Mouse (Mus musculus) kidney, postnatal 4 days (tissue): Measurements from ENCODE around the gene Ppm1b.

Experiments
- DNase-seq, 2 experiments: peaks; one replicate each; pipeline ENCODE4 v3.0.0; 2021; ENCODE audit warnings: mixed read lengths in 2 of 2

Ppm1b gene

GRCm38 (mm10) chr17:84958411-84958911 is 1.9 kb downstream of the Ppm1b start:
- DNase-seq: peak in 1 of 2 experiments; percentile 44

DNA sequence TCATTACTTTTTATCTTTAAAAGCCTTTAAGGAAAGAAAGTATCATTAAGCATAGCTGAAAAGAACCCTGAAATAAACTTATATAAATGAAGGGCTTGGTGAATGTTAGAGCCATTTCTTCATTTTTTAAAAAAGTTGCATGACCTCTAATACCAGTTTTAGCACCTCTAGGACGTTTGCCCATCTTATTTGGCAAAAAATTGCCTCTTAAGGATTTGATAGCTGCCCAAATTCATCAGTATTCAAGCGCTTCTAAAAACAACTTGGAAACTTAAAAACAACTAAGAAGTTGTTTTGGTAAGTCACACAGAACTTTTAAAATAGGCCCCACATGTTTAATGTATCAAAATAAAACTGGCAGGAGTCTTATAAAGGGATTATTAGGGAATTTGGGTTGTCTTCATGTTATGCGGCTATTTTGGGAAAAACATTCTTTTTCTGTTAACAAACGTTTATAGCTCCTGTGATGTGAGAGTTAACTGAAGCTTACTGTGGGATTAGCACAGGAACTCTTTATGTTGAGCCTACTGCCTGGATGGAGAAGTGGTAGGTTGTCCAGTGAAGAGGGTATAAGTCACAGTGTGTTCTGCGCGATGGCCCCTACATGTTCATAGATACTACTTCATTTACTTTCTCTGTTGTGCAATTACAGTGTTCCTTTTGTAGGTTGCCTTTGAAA is 2.6 kb downstream of the Ppm1b start:
- no peak for DNase-seq

DNA sequence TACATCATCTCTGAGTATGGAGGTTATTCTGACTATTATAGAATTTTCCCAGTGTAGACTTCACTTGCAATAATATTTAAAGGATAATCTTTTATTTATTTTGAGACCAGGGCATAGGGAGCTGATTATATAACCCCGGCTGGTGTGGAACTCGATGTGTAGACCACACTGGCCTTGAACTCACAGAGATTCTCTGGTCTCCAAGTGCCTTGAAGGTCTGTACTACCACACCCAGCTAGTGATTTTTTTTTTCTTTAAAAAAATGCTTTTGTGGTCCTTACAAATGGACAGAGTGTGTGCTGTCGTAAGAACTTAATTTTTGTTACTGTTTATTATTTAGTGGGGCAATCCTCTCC is 3.1 kb downstream of the Ppm1b start:
- DNase-seq: no peak

GRCm38 (mm10) chr17:84960136-84960535 is 3.6 kb downstream of the Ppm1b start:
- DNase-seq: peak; percentile 13 to 27

DNA sequence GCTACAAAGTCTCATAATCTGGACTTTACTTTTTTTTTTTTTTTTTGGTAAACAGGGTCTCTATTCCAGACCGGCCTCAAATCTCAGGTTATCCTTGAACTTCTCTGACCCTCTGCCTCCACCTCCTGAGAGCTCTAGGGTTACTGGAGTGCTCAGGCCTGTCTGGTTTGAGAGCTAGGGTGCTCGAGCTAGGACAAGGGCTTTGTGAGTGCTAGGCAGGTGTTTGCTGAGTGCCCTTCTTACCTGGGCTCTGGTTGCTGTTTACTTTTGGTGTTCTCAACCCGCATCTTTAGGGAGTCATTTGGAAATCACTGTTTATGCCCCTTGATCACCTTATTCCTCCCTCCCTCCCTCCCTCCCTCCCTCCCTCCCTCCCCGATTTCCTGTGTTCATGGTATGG is 5.5 kb downstream of the Ppm1b start:
- no peak for DNase-seq

DNA sequence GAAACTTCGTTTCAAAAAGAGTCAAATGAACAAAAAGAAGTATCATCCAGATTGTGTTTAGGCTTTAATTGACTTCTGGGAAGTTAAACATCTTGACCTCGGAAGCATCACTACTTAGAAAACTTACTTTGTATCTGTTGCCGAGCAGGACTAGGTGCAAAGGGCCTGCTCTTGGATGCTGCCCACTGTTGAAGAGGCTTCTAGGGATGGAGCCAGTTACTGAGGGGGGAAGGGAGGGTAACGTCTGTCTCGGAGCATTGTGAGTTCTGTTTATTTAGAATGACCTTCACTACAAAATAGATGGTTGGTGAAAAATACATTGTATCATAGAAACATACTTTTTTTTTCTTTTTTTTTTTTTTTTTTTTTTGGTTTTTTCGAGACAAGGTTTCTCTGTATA is 7.1 kb downstream of the Ppm1b start:
- DNase-seq: no peak

- DNase-seq: no peak
These were observed 9.7 kb downstream of the Ppm1b start for GRCm38 (mm10) chr17:84966231-84966630.

DNA sequence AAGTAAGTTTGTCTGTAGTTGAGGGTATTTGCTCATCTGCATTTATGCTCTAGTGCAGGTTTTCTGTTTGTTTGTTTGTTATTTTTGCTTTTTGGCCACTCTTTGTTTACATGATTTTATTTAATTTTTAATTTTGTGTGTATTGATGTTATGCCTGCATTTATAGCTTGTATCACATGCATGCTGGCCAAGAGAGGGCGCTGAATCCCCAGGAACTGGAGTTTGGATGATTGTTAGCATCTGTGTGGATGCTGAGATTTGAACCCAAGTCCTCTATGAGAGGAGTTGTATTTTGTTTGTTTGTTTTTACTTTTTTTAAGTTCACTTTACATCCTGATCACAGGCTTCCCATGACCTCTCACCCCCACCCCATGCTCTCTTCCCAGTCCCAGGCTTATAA is 10.5 kb downstream of the Ppm1b start:
- no peak for DNase-seq

- no peak for DNase-seq
These were observed 13.4 kb downstream of the Ppm1b start for GRCm38 (mm10) chr17:84969916-84970315.

DNA sequence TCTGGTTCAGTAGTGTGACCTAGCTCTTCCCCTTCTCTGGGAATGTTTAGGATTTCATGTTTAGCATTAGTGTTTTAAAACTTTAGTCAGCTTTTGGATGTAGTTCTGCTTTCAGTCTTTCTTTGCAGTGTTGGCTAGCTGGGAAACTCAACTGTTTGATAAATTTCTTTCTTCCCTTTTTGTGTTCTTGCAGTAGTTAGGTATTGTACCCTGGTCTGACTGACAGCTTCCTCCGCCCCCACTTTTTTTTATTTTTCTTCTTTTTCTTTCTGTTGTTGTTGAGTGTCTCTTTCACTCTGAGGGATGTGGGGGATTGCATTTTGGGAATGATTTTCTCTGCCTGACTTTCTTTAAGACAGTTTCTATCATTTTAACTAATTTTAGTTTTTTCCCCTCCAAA is 25.2 kb downstream of the Ppm1b start:
- no peak for DNase-seq

- no peak for DNase-seq
These were observed 26.2 kb downstream of the Ppm1b start for GRCm38 (mm10) chr17:84982735-84983134.

GRCm38 (mm10) chr17:84986368-84986767 is 29.8 kb downstream of the Ppm1b start:
- DNase-seq: no peak

DNA sequence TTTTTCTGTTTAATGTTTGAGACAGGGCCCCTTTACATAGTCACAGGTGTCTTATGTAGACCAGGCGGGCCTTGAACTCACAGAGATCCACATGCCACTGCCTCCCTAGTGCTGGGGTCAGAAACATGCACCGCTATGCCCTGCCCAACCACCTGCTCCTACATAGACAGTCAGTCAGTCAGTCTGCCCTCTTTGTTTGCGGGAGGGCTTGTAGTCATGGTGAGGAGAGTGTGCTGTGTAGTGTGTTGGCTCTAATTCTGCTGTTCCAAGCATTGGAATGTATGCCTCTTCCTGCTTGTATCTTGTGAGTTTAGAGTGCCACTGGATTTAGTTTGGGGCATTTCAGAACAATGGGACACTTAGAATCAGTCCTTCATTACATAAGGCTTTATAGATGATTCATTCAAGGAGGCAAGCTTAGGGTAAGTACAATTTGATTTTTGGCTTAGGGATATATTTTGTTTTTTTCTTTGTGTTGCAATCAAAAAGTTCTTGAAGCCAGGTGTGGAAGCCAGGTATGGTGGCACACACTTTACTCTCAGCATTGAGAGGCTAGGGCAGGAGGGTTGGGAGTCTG is 31.4 kb downstream of the Ppm1b start:
- no peak for DNase-seq

DNA sequence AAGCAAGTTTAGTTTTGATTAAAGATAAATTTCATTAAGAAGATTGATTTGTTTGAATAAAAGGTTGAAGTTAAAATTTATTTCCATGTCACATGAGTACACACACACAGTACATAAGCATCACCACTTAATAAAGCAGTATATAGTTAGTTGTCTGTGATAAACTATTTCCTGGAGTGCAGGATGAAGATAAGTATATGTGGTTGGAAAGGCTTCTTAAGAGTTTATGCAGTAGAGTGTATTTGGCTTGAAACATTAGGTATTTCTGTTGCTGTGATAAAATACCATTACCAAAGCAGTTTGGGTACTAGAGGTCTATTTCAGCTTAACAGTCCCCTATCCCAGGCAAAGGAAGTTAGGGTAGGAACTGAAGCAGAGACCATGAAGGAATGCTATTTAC is 32.0 kb downstream of the Ppm1b start:
- no peak for DNase-seq

- DNase-seq: no peak
These were observed 39.3 kb downstream of the Ppm1b start for GRCm38 (mm10) chr17:84995844-84996243.

DNA sequence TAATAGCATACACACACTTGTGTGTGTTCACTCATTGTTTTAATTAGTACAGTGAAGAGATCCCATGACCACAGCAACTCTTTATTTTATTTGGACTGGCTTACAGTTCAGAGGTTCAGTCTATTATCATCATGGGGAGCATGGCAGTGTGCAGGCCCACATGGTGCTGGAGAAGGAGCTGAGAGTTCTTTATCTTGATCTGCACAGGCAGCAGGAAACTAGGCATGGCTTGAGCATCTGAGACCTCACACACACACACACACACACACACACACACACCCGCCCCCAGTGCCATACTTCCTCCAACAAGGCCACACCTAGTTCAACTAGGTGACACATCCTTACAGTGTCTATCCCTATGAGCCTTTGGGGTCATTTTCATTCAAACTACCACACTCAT is 41.1 kb downstream of the Ppm1b start:
- no peak for DNase-seq

DNA sequence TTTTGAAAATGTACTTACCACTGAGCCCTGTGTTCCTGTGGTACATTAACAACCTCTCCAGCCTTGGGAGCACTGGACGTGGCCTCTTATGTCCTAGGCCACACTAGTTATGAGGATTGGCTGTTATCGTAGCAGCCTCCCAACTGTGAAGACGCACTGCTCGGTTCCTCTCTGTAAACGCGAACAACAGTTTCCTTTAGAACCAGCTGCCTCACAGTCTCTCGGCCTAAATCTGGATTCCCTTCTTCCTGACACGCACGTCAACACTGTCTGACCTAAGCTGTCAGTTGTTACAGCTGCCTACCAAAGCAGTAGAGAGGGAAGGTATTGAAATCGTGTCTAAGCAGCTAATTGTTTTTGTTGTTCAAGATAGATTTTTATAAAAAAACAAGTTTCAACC is 43.1 kb downstream of the Ppm1b start:
- no peak for DNase-seq

DNA sequence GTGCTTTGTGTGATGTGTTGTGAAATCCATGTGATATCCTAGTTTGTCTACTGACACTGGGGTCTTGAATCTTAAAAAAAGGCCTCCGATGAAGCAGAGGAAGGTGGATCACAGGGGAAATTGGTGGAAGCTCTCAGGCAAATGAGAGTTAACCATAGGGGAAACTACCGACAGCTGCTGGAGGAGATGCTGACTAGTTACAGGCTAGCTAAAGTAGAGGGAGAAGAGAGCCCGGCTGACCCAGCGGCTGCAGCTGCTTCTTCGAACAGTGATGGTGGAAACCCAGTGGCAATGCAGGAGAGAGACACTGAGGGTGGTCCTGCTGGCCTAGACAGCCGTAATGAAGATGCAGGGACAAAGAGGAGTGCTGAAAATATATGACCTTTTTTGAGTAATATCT is 56.9 kb downstream of the Ppm1b start:
- DNase-seq: no peak

DNA sequence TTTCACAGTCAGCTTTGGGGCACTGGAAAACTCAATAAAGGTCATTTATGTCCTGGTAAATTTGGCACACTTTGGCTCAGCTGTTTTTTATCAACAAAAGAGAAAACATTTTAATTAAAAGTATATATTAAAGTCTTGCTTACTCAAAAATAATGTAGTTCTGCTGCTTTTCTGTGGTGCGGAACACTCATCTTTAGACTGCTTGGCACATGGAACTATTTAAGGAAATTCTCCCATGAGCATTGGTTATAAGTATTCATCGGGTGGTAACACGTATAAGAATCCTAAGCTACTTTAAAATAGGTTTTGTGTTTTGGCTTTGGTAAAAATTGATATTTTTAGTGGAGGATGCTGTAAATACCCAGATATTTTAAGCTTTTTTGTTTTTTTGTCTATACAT is 58.1 kb downstream of the Ppm1b start:
- DNase-seq: no peak

GRCm38 (mm10) chr17:85018344-85018743 is 61.8 kb downstream of the Ppm1b start:
- DNase-seq: no peak

- no peak for DNase-seq
These were observed 62.3 kb downstream of the Ppm1b start for GRCm38 (mm10) chr17:85018794-85019193.

GRCm38 (mm10) chr17:85020343-85020742 is 63.8 kb downstream of the Ppm1b start:
- DNase-seq: no peak

GRCm38 (mm10) chr17:85023247-85024167 is 67.0 kb downstream of the Ppm1b start:
- DNase-seq: peak; percentile 58 to 72

DNA sequence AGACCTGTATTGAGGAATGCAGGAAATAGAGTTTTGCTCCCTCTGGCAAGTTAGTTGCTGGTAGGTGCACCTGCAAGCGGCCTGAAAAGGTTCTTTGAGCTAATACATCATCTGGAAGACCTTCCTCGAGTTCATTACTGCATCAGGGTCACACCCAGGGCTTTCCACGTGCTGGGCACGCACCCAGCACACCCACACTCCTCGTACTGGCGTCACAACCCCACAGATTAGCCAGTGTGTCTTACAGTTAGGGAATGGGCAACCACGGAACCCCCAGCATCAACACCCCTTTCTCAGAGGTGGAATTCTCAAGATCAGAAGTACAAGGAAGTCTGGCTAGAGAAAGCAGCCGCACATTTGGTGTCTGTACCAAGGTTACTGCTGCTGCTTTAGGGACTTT is 67.7 kb downstream of the Ppm1b start:
- no peak for DNase-seq
